Mouse (Mus musculus) stomach, embryonic 14.5 days (tissue): ENCODE measurements around the gene Gm4871. TPM values are rescaled to one million over a fixed set of nuclear protein-coding genes. Genes with fewer than 3 reads are reported as not detected.
"Not testable (repeated sequence)": the region's sequence is repeated elsewhere in the genome, so short reads cannot be mapped to it uniquely, and the experiment has no call there.

ENCODE experiments used
- ATAC-seq: fragments of 200-750 bp; cut with Nextera tagmentation; 2 replicates; pipeline ENCODE4 v1.8.0; 2017; ENCODE audit warnings: low read depth, moderate TSS enrichment; ENCODE audit not compliant: insufficient number of reproducible peaks, insufficient read depth, low FRiP score
- H3K27ac ChIP-seq: fragments of 300-500 bp; sonication (generic); 2 replicates; pipeline ENCODE4 v1.5.1; 2014; ENCODE audit warnings: mild to moderate bottlenecking, low read length, moderate library complexity, mixed read lengths
- H3K27me3 ChIP-seq: fragments of 300-500 bp; sonication (generic); 2 replicates; pipeline ENCODE4 v1.6.1; 2014; ENCODE audit warnings: low read length, control low read depth, mixed read lengths; ENCODE audit not compliant: control insufficient read depth, insufficient read depth
- H3K36me3 ChIP-seq: fragments of 300-500 bp; sonication (generic); 2 replicates; pipeline ENCODE4 v1.6.1; 2014; ENCODE audit warnings: mild to moderate bottlenecking, control low read depth, low read length, moderate library complexity, mixed read lengths; ENCODE audit not compliant: control insufficient read depth, insufficient read depth
- H3K4me1 ChIP-seq: fragments of 300-500 bp; sonication (generic); 2 replicates; pipeline ENCODE4 v1.6.1; 2014; ENCODE audit warnings: low read length, control low read depth, mixed read lengths; ENCODE audit not compliant: control insufficient read depth, insufficient read depth
- H3K4me2 ChIP-seq: fragments of 300-500 bp; sonication (generic); replicated peaks from 2 replicates; pipeline ENCODE4 v1.6.1; 2014; ENCODE audit warnings: low read depth, low read length, control low read depth
- H3K4me3 ChIP-seq: fragments of 300-500 bp; sonication (generic); 2 replicates; pipeline ENCODE4 v1.5.1; 2014; ENCODE audit warnings: low read depth, low read length, control low read depth
- H3K9ac ChIP-seq: fragments of 300-500 bp; sonication (generic); replicated peaks from 2 replicates; pipeline ENCODE4 v1.6.1; 2014; ENCODE audit warnings: low read depth, mild to moderate bottlenecking, control low read depth, low read length, moderate library complexity, mixed read lengths
- H3K9me3 ChIP-seq: fragments of 300-500 bp; sonication (generic); 2 replicates; pipeline ENCODE4 v1.6.1; 2016; ENCODE audit warnings: low read depth, low read length, control low read depth; ENCODE audit not compliant: control insufficient read depth
- WGBS: fragments of 180-500 bp; shearing (Covaris S2); extraction: QIAGEN DNeasy Blood & Tissue Kit; methylation state at CpG from one replicate; pipeline ENCODE4 v1.1.7; 2014; 5-methylcytosine and 5-hydroxymethylcytosine counted together
- polyA plus RNA-seq: library from polyadenylated mRNA; unstranded; fragments of >200 nt; fragmentation: Nextera tagmentation; extraction: Ambion mirVana; gene quantifications from 2 replicates; pipeline ENCODE4 v1.2.1, GENCODE M21; 2014

Gene Gm4871
- polyA plus RNA-seq, 1 experiment from 2014 or later = not detected

DNA sequence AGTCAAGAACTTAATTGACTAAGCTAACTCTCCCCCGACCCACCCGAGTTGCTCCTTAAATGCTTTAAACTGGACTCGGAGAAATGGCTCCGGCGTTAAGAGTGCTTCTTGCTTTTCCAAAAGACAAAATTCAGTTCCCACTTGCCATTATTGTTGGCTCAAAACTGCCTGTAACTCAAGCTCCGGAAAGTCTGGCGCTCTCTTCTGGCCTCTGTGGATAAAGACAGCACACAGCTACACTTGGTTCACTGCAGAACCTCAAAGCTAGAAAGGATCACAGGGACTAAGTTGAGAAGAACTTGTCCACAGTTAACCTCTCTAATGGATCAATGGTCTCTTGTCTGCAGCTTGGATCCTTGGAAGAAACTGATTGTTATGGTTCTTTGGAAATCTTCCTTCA lies 26.2 kb upstream of the Gm4871 start:
- Histone ChIP-seq H3K9ac (no peak overlapping the region), H3K27ac (no peak overlapping the region), H3K4me1 (no peaks in the 10 kb centered on the region), H3K9me3 (no peaks in the 10 kb centered on the region), H3K36me3 (no peaks in the 10 kb centered on the region), H3K27me3 (no peaks in the 10 kb centered on the region), H3K4me2 (no peak overlapping the region), H3K4me3 (no peak overlapping the region)
- WGBS = 90% methylated on average over 7 of the region's 7 CpGs
- no peak for ATAC-seq

DNA sequence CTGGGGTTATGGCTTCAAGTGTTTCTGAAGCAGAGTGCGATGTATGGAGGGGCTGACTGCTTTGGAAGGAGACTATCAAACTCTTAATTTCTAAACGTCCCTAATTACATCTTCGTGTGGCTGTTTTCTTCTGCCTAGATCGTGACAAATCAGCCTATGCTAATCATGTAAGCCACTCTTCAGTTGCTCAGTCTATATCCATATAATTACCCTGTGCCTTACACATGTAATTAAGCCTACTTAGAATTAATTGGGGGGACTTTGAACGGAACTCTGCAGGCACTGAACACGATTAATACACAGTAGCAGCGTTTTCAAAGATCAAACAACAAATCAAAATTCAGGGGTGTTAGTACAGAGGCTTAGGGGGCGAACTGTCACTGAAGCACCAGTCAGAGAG lies 25.4 kb upstream of the Gm4871 start:
- WGBS = 85% methylated on average over 8 of the region's 8 CpGs
- Histone ChIP-seq H3K9me3 (no peaks in the 10 kb centered on the region), H3K4me1 (no peaks in the 10 kb centered on the region), H3K36me3 (no peaks in the 10 kb centered on the region), H3K9ac (no peak overlapping the region), H3K4me3 (no peak overlapping the region), H3K27me3 (no peaks in the 10 kb centered on the region), H3K4me2 (no peak overlapping the region), H3K27ac (no peak overlapping the region)
- ATAC-seq = no peak

DNA sequence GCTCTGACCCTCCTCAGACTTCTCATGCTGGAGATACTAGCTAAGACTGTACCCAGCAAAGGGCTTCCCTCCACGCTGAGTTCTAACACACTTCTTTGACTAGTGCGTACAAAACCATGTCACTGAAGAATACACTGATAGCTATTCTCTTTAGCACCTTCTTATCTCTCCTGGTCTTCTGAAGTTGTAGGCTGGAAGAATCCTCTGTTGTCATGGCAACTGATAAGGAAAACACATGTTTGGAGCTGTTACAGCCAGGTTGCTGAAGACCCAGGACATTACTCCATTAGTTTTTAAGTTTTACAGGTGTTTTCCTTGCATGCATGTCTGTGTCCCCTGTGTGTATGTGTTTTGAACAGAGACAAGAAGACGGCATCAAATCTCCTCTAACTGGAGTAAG lies 21.6 kb upstream of the Gm4871 start:
- H3K4me1 ChIP-seq = not testable (repeated sequence)

DNA sequence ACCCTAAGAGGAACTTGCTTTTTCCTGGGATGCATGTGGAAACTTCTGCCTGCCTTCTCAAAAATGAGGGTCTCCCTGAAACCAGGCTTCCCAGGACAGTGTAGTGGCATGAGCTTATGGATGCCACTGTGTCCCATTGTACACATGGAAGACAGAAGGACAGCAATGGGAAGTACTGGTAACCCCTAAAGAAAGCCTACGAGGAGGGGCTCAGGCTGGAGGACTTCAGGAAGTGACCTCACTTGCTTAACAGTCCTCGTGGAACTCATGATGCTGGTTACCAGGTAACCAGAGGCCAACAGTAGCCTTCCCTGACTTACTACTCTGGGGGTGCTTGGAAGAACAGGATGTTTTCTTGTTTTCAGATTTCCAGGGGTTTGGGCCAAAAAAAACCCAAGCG lies 10.1 kb upstream of the Gm4871 start, which contains the start of gene 1700018F24Rik:
Gene 1700018F24Rik (plus strand): TSS at position 301 of the 400 bp plus-strand sequence.
- ATAC-seq, H3K4me3 ChIP-seq, H3K9me3 ChIP-seq, H3K27me3 ChIP-seq, H3K4me1 ChIP-seq, H3K4me2 ChIP-seq, H3K27ac ChIP-seq, H3K36me3 ChIP-seq, H3K9ac ChIP-seq: not testable (repeated sequence)
- 67% methylated on average over 3 of the region's 3 CpGs for WGBS

More for the DNA sequence above, 21.6 kb upstream of the Gm4871 start:
- H3K4me3 ChIP-seq, H3K4me2 ChIP-seq, H3K36me3 ChIP-seq, H3K27ac ChIP-seq, H3K27me3 ChIP-seq, ATAC-seq, H3K9ac ChIP-seq, H3K9me3 ChIP-seq: not testable (repeated sequence)
- WGBS = 46% methylated on average over 3 of the region's 3 CpGs

GRCm38 (mm10) chr5:145041628-145042027 lies 9.1 kb upstream of the Gm4871 start:
- no peaks in the 10 kb centered on the region for H3K36me3 ChIP-seq
- H3K27ac ChIP-seq = no peak overlapping the region
- no peak overlapping the region for H3K4me2 ChIP-seq
- 41% methylated on average over 4 of the region's 4 CpGs for WGBS
- no peak overlapping the region for H3K4me3 ChIP-seq
- H3K9me3 ChIP-seq = no peaks in the 10 kb centered on the region
- no peak for ATAC-seq
- no peaks in the 10 kb centered on the region for H3K4me1 ChIP-seq
- H3K9ac ChIP-seq = no peak overlapping the region
- no peaks in the 10 kb centered on the region for H3K27me3 ChIP-seq

GRCm38 (mm10) chr5:145030476-145030875 lies 2.1 kb downstream of the Gm4871 start:
- H3K4me2 ChIP-seq, H3K27ac ChIP-seq, H3K9me3 ChIP-seq, H3K9ac ChIP-seq, ATAC-seq, H3K4me1 ChIP-seq, H3K4me3 ChIP-seq, H3K36me3 ChIP-seq, H3K27me3 ChIP-seq: not testable (repeated sequence)
- WGBS = 86% methylated on average over 1 of the region's 1 CpGs

- 50% methylated on average over 1 of the region's 1 CpGs for WGBS
- not testable (repeated sequence) for H3K9ac ChIP-seq, H3K4me1 ChIP-seq, H3K4me2 ChIP-seq, H3K9me3 ChIP-seq, H3K27me3 ChIP-seq, ATAC-seq, H3K27ac ChIP-seq, H3K36me3 ChIP-seq, H3K4me3 ChIP-seq
These were observed 11.8 kb downstream of the Gm4871 start for GRCm38 (mm10) chr5:145020712-145021111.

DNA sequence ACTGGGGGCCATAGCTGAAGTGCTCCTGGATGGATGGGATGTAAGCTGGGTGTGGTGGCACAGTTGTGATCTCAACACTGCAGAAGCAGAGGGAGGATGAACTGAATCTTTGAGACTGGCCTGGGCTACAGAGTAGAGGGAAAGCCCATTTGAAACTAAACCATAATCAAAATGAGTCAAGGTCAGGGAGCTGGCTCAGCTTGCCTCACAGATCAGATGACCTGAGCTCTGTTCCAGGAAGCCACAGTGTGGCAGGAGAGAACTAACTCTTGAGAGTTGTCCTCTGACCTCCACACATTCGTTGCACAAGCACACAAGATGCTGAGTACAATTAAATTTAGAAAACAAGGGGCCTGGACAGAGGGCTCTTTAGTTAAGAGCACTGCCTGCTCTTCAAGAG lies 12.3 kb downstream of the Gm4871 start:
- not testable (repeated sequence) for ATAC-seq, H3K27ac ChIP-seq, H3K4me1 ChIP-seq, H3K9me3 ChIP-seq, H3K4me2 ChIP-seq, H3K4me3 ChIP-seq, H3K9ac ChIP-seq, H3K36me3 ChIP-seq, H3K27me3 ChIP-seq
- whole genome bisulfite sequencing = 61% methylated on average over 1 of the region's 1 CpGs

DNA sequence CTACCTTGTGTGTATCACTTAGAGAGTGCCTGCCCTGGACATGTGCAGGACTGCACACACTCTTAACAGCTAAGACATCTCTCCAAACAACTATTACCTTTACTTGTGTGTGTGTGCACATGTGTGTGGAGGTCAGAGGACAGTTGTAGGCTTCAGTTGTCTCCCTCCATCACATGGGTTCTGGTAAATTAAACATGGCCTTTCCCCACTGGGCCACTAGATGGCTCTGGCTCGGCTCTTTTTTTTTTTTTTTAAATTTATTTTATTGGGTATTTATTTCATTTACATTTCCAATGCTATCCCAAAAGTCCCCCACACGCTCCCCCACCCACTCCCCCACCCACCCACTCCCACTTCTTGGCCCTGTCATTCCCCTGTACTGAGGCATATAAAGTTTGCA lies 15.8 kb downstream of the Gm4871 start:
- H3K9ac ChIP-seq, H3K27ac ChIP-seq, ATAC-seq, H3K4me1 ChIP-seq, H3K4me2 ChIP-seq, H3K4me3 ChIP-seq, H3K36me3 ChIP-seq, H3K9me3 ChIP-seq, H3K27me3 ChIP-seq: not testable (repeated sequence)
- 14% methylated on average over 1 of the region's 2 CpGs for WGBS
